Mouse (Mus musculus): ENCODE data around the gene Pcna. TPM values are rescaled to one million over a fixed set of nuclear protein-coding genes. Genes with fewer than 3 reads are reported as not detected.

Gene Pcna
- total and polyA plus RNA-seq, 3 experiments, result 25.9 to 39.9 (median 36.5) TPM

DNA sequence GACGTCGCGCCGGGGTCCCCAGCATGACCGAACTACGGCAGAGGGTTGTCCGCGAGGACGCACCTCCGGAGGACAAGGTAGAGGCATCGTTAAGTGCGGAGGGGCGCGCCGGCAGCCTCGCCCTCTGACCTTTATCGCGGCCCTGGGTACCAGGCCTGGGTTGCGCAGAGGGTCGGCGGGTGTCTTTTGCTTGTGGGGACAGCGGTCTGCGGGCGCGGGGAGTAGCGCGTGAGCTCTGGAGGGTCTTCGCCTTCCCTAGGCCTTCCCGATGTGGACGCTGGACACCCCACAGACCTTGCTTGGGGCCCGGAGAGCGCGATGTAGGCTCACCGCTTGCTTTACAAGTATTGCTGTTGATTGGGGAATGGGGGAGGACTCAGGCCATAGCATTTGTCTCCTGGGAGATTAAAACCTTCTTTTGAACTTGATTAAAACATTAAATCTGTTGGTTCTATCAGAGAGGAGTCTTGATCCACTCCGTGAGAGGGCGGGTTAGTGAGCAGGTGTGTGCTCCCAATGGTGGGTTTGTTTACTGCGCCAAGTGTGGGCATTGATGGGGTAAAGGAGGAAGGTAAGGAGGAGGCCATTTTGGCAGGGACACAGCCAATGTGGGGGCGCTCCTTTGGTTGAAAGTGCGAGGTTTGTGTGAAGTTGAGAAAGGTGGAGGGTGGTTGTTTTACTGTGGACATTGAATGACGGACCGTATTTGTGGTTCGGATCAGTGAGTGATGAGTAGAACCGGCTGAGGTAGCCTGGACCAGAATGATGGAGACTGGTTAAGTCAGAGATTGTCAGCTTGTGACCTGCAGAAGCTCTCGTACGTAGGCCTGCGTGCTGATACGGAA, 10.5 kb upstream of the Pcna start:
- peaks cover 10% of the 10 kb centered on the region for H3K4me1 ChIP-seq (ENCODE audit: control insufficient read depth, insufficient read depth, low read length)
- H3K36me3 ChIP-seq (ENCODE audit: control insufficient read depth, insufficient read depth, low read length), result peaks cover 13% of the 10 kb centered on the region
- H3K27ac ChIP-seq, result peak overlapping the region; percentile 99
- H3K79me2 ChIP-seq (replicated peaks; ENCODE audit: control insufficient read depth, insufficient read depth, low read length), result peaks cover 6% of the 10 kb centered on the region
- DNase-seq, result peak; percentile 47 to 50
- WGBS, result under 1% methylated on average over 47 of the region's 47 CpGs
- H3K27me3 ChIP-seq (ENCODE audit: control insufficient read depth, insufficient read depth, low read length), result no peaks in the 10 kb centered on the region
- H3K4me3 ChIP-seq, result peak overlapping the region; percentile 100
- intact Hi-C loops (cut with DNase I), result loop anchor here (2.0 to 10.0 kb wide), 3 partner anchors 17 to 451 kb away; no protein-coding TSS in a partner anchor
- no peak for TF ChIP-seq EP300 (IDR thresholded peaks at IDR 0.05; ENCODE audit: insufficient read depth, low read depth, low read length)
- TF ChIP-seq POLR2A (IDR thresholded peaks at IDR 0.05; ENCODE audit: insufficient read depth, low read depth, low read length), result no peak
- TF ChIP-seq CTCF (IDR thresholded peaks at IDR 0.05), result no peak
- peak overlapping the region; percentile 96 for H3K9ac ChIP-seq (ENCODE audit: low read depth, low read length)

DNA sequence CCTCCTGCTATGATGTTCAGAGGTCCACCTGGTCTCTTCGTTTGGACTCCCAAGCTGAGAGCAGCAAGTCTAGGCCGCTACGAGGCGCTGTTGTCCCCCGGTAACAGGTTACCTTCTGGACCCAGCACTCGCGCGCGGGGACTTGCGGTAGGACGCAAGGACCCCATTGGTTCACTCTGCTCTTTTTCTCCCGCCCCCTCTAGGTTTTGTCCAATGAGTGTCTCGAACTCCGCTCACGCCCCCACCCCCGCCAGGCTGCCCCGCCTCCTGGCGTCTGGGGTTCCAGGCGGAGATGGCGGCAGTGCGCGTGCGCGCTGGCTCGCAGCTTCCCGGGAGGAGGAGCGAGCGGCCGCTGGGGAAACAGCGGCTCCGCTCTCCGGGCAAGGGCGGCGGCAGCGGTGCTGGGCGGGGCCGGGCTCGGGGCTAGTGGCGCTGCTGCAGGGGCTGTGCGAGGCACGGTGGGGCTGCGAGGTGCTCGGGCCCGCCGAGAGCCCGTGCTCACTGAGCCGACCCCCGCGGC, 9.8 kb upstream of the Pcna start, which contains the start of gene Cds2:
Cds2 (plus strand) TSS at position 270 of the 520 bp plus-strand sequence.
- intact Hi-C loops (cut with DNase I), result loop anchor here (1.0 to 10.0 kb wide), 4 partner anchors 44 to 452 kb away; no protein-coding TSS in a partner anchor
- peak within 1 kb of the TSS; percentile 100 for H3K4me3 ChIP-seq
- peaks cover 6% of the 10 kb centered on the region for H3K79me2 ChIP-seq (replicated peaks; ENCODE audit: control insufficient read depth, insufficient read depth, low read length)
- H3K27ac ChIP-seq, result peak within 1 kb of the TSS; percentile 99
- 2% methylated on average over 48 of the region's 49 CpGs for WGBS
- H3K27me3 ChIP-seq (ENCODE audit: control insufficient read depth, insufficient read depth, low read length), result no peaks in the 10 kb centered on the region
- peak; percentile 99 to 100 for DNase-seq
- H3K36me3 ChIP-seq (ENCODE audit: control insufficient read depth, insufficient read depth, low read length), result peaks cover 13% of the 10 kb centered on the region
- H3K9ac ChIP-seq (ENCODE audit: low read depth, low read length), result peak within 1 kb of the TSS; percentile 96
- TF ChIP-seq CTCF (IDR thresholded peaks at IDR 0.05), result peak; percentile 90
- peak; percentile 88; the same call in 1 of the 2 replicates for TF ChIP-seq EP300 (IDR thresholded peaks at IDR 0.05; ENCODE audit: insufficient read depth, low read depth, low read length)
- peak; percentile 71 for TF ChIP-seq POLR2A (IDR thresholded peaks at IDR 0.05; ENCODE audit: insufficient read depth, low read depth, low read length)
- peaks cover 10% of the 10 kb centered on the region for H3K4me1 ChIP-seq (ENCODE audit: control insufficient read depth, insufficient read depth, low read length)

GRCm38 (mm10) chr2:132262175-132262574, 9.1 kb upstream of the Pcna start:
- Histone ChIP-seq H3K4me3 (no peak overlapping the region), H3K9ac (ENCODE audit: low read depth, low read length) (no peak overlapping the region), H3K79me2 (replicated peaks; ENCODE audit: control insufficient read depth, insufficient read depth, low read length) (peaks cover 6% of the 10 kb centered on the region), H3K27ac (no peak overlapping the region), H3K27me3 (ENCODE audit: control insufficient read depth, insufficient read depth, low read length) (no peaks in the 10 kb centered on the region), H3K36me3 (ENCODE audit: control insufficient read depth, insufficient read depth, low read length) (peaks cover 9% of the 10 kb centered on the region), H3K4me1 (ENCODE audit: control insufficient read depth, insufficient read depth, low read length) (peaks cover 10% of the 10 kb centered on the region)
- WGBS, result 62% methylated on average over 6 of the region's 6 CpGs
- intact Hi-C loops (cut with DNase I), result loop anchor here (1.0 to 10.0 kb wide), 4 partner anchors 45 to 453 kb away; no protein-coding TSS in a partner anchor
- DNase-seq, result no peak
- no peak for TF ChIP-seq EP300 (IDR thresholded peaks at IDR 0.05; ENCODE audit: insufficient read depth, low read depth, low read length)
- TF ChIP-seq POLR2A (IDR thresholded peaks at IDR 0.05; ENCODE audit: insufficient read depth, low read depth, low read length), result no peak
- TF ChIP-seq CTCF (IDR thresholded peaks at IDR 0.05), result no peak

GRCm38 (mm10) chr2:132260601-132261000, 7.5 kb upstream of the Pcna start:
- Histone ChIP-seq H3K27me3 (ENCODE audit: control insufficient read depth, insufficient read depth, low read length) (no peaks in the 10 kb centered on the region), H3K27ac (no peak overlapping the region), H3K4me1 (ENCODE audit: control insufficient read depth, insufficient read depth, low read length) (peaks cover 7% of the 10 kb centered on the region), H3K79me2 (replicated peaks; ENCODE audit: control insufficient read depth, insufficient read depth, low read length) (peaks cover 6% of the 10 kb centered on the region), H3K9ac (ENCODE audit: low read depth, low read length) (no peak overlapping the region), H3K36me3 (ENCODE audit: control insufficient read depth, insufficient read depth, low read length) (peaks cover 2% of the 10 kb centered on the region), H3K4me3 (no peak overlapping the region)
- no peak for TF ChIP-seq POLR2A (IDR thresholded peaks at IDR 0.05; ENCODE audit: insufficient read depth, low read depth, low read length)
- TF ChIP-seq EP300 (IDR thresholded peaks at IDR 0.05; ENCODE audit: insufficient read depth, low read depth, low read length), result no peak
- TF ChIP-seq CTCF (IDR thresholded peaks at IDR 0.05), result no peak
- WGBS, result 90% methylated on average over 3 of the region's 3 CpGs
- no peak for DNase-seq
- intact Hi-C loops (cut with DNase I), result loop anchor here (10.0 kb wide), 1 partner anchor 454 kb away; no protein-coding TSS in a partner anchor

GRCm38 (mm10) chr2:132257350-132258068, 4.4 kb upstream of the Pcna start:
- WGBS, result 74% methylated on average over 6 of the region's 6 CpGs
- H3K27ac ChIP-seq, result no peak overlapping the region
- TF ChIP-seq POLR2A (IDR thresholded peaks at IDR 0.05; ENCODE audit: insufficient read depth, low read depth, low read length), result no peak
- no peak for TF ChIP-seq CTCF (IDR thresholded peaks at IDR 0.05)
- no peak for TF ChIP-seq EP300 (IDR thresholded peaks at IDR 0.05; ENCODE audit: insufficient read depth, low read depth, low read length)
- H3K4me3 ChIP-seq, result no peak overlapping the region
- intact Hi-C loops (cut with DNase I), result no loop called here
- H3K79me2 ChIP-seq (replicated peaks; ENCODE audit: control insufficient read depth, insufficient read depth, low read length), result no peaks in the 10 kb centered on the region
- no peaks in the 10 kb centered on the region for H3K36me3 ChIP-seq (ENCODE audit: control insufficient read depth, insufficient read depth, low read length)
- no peak for DNase-seq
- no peaks in the 10 kb centered on the region for H3K4me1 ChIP-seq (ENCODE audit: control insufficient read depth, insufficient read depth, low read length)
- H3K27me3 ChIP-seq (ENCODE audit: control insufficient read depth, insufficient read depth, low read length), result no peaks in the 10 kb centered on the region
- H3K9ac ChIP-seq (ENCODE audit: low read depth, low read length), result no peak overlapping the region
